Mouse (Mus musculus) thymus, adult 2 months (tissue): ENCODE measurements around the gene Tmem260.

Source experiments
- CTCF ChIP-seq: fragments of 200-500 bp; IDR thresholded peaks from 2 replicates; pipeline ENCODE4 v1.5.1; 2012; ENCODE audit warnings: mild to moderate bottlenecking, control low read depth, low read length, moderate library complexity, borderline replicate concordance; ENCODE audit not compliant: control insufficient read depth, poor library complexity, insufficient read depth; ENCODE audit errors: extremely low read depth
- POLR2A ChIP-seq: fragments of 200-500 bp; IDR thresholded peaks from 2 replicates; pipeline ENCODE4 v1.6.1; 2012; ENCODE audit warnings: mild to moderate bottlenecking, low read length, control low read depth, moderate library complexity; ENCODE audit not compliant: control insufficient read depth, poor library complexity, insufficient read depth; ENCODE audit errors: extremely low read depth

DNA sequence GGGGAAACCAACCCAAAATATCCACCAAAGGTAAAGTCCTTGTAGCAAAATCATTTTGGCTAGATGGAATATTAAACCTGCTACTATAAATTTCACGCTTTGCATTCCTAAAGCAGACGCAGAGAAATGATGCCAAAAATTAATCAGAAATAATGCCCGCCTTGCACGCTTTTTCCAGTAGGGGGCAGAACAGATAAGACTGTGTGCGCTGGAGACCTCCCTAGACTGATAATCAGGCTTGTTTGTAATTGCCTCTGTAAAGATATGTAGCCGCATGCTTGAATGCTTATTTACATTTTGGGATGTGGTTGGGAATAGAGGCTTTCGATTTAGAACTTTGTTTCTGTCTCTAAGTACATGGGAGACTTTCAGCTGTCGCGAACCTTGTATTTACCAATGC is 78.2 kb downstream of the Tmem260 start:
- TF ChIP-seq CTCF (no peak), POLR2A (no peak)
